Mouse (Mus musculus): ENCODE results near the gene Rbm8a.

Rbm8a gene

DNA sequence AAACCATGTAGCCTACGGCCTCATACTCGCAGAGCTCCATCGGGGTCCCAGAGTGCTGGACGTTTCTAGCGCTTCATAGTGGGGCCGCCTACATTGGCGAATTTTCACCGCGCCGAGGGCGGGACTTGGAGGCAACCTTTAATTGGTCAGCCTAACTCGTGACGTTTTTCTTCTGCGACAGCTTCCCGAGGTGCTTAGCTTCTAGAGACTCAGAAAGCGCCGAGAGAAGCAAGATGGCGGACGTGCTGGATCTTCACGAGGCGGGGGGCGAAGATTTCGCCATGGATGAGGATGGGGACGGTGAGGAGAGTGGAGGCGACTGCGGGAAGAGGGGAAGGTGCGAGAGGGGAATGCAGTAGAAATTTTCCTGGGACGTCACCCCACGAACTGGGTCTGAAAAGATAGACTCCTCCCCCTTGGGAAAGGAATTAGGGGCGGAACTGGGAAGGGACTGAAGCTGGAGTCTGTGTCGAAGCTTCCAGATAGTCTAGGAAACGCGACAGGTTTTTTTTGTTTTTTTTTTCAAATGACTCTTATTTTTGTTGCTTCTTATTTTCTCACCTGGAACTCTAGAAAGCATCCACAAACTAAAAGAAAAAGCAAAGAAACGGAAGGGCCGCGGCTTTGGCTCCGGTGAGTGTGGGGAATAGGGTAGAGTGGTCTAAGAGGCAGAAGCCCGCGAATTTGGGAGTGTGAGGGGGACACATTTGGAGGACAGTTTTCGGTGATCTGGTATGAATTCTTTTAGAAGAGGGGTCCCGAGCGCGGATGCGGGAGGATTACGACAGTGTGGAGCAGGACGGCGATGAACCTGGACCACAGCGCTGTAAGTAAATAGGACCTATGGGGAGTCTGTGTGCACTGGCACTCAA is at the start of gene Rbm8a:
Gene Rbm8a (plus strand): TSS at position 205 of the 872 bp plus-strand sequence.
- peak; percentile 100 for DNase-seq (ENCODE audit: low read depth, low spot score)

DNA sequence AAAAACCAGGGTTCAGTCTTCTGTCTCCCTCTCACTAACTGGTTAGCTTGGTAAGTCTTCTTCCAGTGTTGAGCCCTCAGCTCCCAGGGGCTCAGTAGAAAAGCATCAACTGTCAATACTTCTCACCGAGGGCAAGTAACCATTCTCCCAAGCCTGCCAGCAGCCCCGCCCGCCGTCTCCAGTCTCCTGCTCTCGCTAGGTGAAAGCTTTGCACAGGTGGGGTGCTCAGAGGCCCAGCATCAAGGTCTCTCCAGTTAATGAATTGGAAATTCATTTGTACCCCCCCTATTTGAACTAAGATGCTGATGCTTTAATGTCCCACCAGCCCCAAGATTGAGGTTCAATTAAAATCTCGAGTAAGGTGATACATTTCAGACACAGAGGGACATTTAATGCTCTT is 48.6 kb upstream of the Rbm8a start:
- DNase-seq (ENCODE audit: low read depth, low spot score), result no peak

DNA sequence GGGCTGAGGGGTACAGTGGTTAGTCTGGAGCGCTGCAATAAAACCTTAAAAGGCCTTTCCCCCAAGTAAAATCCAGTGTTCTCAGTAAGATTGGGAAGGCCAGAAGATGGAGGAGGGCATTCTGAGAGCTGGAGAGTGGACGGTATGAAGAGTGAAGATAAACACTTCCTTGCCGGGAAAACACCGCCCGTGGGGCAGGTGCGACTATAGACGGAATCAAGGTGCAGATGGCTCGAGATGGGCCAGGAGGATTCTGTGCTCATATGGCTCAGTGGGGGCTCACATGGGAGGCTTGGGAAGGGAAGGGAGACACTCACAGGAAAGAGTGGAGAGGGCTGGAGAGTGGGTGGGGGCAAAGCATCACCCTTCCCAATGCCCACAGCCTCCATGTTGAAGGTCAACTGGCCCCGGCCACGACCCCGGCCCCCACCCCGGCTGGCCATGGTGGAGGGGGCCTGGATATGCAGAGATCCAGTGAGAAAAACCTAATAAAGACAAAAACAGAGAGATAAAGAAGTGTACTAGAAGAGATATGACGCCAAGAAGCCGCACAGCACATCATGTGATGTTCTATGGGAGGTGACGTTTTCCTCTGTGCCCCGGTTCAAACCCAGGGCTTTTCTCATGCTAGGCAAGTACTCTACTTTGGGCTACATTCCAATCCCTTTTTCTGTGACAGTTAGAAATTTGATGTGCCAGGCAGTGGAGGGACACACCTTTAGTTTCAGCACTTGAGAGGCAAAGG is 47.8 kb upstream of the Rbm8a start:
- DNase-seq (ENCODE audit: low read depth, low spot score), result no peak

DNA sequence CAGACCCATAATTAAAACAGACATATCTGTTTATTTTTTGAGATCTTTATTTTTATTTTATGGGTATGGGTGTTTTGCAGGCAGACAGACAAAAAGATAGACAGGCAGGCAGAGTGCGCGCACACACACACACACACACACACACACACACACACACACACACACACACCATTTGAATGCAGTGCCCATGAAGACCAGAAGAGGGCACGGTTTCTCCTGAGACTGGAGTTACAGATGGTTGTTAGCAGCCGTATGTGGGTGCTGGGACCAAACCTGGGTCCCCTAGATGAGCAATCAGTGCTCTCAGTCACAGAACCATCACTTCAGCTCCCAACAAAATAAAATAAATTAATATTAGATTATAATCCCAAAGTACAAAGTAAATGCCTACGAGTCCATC is 46.3 kb upstream of the Rbm8a start:
- DNase-seq (ENCODE audit: low read depth, low spot score), result no peak

DNA sequence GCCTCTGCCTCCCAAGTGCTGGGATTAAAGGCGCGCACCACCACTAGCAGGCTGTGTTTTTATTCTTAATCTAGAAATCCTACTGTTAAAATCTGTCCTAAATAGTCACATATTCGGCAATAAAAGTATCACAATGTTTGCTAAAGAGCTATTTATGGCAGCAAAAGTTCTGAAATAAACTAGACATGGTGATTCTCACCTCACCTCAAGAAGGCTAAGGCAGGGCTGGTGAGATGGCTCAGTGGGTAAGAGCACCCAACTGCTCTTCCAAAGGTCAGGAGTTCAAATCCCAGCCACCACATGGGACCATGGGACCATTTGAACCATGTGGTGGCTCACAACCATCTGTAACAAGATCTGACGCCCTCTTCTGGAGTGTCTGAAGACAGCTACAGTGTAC is 39.1 kb upstream of the Rbm8a start:
- no peak for DNase-seq (ENCODE audit: low read depth, low spot score)

DNA sequence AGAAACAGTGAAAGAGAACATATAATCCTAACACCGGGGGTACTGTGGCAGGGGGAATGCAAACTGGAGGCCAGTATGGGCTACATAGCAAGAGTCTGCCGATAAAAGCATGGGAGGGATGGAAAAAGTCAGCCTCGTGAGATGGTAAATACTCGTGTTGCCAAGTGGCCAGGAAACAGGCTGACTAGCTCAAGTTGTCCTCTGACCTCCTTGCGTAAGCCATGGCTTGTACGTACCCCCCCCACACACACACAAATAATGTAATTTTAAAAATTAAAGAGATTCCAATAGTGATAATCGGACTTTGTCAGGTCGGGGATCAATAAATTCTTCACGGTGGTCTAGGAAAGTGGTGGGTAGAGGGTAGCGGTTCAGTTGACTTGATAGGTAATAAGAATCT is 36.4 kb upstream of the Rbm8a start:
- peak; percentile 68 for DNase-seq (ENCODE audit: low read depth, low spot score)

DNA sequence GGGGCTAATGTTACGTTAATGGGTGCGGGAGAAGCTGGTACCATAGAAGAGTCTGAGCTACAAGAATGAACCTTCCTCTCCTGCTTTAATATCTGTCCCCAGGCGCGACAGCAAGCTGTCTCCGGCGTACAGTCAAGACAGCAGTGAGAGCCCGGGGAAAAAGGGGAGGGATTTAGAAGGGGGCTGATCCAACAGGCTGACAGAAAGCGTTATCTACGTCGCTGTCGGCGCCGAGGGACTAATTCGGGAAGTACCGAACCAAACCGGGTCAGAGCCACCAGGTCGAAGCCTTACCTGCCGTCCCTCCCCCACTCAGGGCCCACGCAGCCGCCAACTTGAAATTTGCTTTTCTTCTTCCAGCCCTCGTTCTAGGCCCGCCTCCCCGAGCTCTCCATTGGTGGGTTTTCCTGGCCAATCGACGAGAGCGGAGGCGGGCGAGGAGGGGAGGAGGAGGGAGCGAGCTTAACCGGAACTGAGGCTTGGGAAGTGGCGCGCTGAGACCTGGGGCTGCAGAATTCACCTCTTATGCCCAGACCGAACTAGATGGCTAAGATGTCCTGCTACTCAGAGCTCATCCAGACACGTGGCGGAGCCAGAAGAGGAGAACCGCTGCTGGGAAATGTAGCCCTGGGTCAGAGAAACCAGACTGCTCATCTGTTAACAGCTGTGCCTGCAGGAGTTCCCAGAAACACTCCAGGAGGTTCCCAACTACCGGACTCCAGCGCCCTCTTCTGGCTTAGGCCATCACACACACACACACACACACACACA is 35.8 kb upstream of the Rbm8a start, which contains the start of gene Polr3gl:
Gene Polr3gl (minus strand): TSS at position 392 of the 771 bp plus-strand sequence.
- DNase-seq (ENCODE audit: low read depth, low spot score), result peak; percentile 98

DNA sequence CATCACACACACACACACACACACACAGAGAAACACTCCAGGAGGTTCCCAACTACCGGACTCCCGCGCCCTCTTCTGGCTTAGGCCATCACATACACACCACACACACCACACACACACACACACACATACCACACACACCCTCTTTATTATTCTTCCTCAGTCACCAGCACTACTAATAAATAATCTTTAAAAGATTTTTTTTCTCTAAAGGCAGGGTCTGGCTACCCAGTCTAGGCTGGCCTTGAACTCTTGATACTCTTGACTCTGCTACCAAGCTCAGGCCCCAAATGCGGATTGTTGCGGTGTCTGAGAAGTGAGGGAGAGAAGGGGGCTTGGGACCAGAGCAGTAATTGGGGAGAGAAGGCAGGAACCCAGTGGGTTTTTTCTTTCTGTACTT is 34.9 kb upstream of the Rbm8a start:
- DNase-seq (ENCODE audit: low read depth, low spot score), result no peak

DNA sequence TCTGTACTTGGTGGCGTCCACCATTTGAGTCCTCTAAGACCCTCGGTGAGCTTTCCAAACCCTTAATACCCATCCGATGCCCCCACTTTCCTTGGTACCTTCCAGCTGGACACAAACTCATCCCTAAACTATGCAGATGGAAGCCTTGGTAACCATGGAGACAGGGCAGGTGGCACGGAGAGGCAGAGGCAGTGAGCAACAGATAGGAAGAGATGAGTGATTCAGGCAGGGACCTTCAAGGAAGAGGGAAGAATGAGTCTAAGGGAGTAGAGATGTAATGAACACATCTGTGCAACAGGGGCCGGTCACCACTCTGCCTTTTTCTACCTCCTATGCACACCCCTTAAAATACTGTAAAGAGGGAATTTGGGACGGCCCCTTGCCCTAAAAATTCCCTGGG is 34.1 kb upstream of the Rbm8a start:
- peak; percentile 91 for DNase-seq (ENCODE audit: low read depth, low spot score)

DNA sequence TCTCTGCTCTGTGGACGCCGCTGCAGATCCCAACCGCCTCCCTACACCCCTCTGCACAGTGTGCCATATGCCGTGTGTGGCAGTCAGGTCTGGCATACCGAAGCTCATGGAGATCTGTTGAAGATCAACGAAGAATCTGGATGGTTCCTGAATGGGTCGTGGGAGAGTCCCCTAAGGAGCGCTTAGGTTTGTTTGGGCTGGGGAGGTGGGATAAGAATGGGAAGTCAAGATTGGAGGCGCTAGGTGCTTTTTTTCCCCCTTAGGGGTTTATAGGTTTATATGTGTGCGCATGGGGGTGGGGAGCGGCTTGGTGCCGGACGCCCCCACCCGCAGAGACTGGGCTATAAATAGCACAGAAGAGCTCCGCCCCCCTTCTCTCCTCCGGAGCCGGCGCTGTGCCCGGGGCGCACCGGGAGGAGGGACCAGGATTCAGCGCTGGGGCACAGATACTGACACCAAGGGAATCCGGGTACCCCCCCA is 33.5 kb upstream of the Rbm8a start, which contains the start of gene Ankrd34a:
Gene Ankrd34a (plus strand): TSS at position 409 of the 480 bp plus-strand sequence.
- DNase-seq (ENCODE audit: low read depth, low spot score), result peak; percentile 94

DNA sequence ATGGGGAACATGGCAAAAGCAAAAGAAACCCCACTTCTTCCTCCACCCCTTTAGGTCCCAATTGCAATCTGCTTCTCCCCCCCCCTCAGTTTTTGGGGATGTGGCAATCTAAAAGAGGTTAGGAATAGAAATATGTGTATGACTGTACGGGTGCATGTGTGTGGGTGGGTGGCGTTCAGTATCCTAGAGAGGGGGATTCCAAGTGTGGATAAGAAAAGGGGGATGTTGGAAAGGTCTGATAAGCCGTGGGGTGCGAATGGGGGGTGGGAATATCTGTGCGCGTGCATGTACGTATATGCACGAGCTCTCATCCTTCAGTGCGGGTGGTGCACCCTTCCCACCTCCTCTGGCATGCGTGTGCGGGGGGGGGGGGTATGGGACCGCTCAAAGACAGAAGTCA is 32.9 kb upstream of the Rbm8a start:
- DNase-seq (ENCODE audit: low read depth, low spot score), result peak; percentile 79

DNA sequence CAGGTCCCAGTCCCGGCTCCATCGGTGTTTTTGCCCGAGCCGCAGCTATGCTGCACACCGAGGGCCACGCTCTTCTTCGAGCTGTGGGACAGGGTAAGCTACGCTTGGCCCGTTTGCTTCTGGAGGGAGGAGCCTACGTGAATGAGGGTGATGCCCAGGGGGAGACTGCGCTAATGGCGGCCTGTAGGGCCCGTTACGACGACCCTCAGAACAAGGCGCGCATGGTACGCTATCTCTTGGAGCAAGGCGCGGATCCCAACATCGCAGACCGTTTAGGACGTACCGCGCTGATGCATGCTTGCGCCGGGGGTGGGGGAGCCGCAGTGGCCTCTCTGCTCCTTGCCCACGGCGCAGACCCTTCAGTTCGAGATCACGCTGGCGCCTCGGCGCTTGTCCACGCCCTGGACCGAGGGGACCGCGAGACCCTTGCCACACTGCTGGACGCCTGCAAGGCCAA is 32.3 kb upstream of the Rbm8a start:
- peak; percentile 69 for DNase-seq (ENCODE audit: low read depth, low spot score)

DNA sequence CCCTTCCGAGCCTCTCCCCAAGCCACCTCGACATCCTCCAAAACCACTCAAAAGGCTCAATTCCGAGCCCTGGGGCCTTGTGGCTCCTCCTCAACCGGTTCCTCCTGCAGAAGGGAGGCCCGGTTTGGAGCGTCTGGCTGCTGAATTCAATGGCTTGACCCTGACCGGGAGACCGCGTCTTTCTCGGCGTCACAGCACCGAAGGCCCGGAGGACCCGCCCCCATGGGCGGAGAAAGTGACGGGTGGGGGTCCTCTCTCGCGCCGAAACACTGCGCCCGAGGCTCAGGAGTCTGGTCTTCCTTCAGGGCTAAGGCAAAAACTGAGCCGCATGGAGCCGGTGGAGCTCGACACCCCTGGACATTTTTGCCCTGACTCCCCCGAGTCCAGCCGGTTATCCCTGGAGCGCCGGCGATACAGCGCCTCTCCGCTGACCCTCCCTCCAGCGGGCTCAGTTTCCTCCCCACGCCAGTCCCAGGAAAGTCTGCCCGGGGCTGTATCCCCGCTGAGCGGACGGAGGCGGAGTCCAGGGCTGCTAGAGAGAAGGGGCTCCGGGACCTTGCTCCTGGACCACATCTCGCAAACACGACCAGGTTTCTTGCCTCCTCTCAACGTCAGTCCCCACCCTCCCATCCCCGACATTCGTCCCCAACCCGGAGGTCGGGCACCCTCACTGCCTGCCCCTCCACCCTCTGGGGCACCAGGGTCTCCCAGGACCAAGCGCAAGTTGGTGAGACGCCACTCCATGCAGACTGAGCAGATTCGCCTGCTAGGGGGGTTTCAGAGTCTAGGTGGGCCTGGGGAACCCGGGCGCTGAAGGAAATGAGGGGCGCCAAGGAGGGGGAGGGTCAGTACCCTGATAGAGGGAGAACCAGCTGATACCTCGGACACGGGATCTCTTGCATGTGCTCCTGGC is 31.3 kb upstream of the Rbm8a start:
- DNase-seq (ENCODE audit: low read depth, low spot score), result peak; percentile 76

DNA sequence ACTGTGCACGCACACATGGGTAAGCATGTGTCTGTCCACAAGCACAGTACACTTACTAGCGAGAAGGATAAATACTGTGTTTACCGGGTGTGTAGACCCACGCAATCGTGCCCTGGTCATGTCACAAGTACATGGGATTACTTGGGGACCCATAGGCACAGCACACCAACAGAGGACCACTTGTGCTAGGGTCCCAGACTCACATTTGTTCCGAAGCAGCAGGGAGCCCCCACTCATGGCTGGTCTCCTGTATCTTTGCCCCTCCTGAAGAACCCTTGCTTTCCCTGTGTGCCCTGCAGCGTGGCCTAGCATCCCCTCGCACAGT is 30.7 kb upstream of the Rbm8a start:
- DNase-seq (ENCODE audit: low read depth, low spot score), result peak; percentile 36

DNA sequence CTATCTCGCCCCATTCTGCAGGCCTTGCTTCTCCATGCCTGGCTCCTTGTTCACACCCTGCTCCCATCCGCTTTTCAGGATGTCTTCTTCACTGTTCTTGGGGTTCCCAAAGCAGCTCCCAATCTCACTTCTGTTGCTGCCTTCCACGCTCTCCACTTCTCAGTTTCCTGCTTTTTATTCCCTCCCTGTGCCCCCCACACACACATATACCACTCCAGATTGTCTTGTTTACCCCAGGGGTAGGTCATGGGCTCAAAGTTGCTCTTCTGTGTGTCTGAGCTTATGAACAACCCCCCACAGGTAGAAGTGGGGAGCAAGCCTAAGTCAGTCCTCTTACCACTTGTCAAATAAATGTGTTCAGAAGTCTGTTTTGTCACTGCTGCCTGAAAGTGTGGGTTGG is 30.3 kb upstream of the Rbm8a start:
- DNase-seq (ENCODE audit: low read depth, low spot score), result no peak

DNA sequence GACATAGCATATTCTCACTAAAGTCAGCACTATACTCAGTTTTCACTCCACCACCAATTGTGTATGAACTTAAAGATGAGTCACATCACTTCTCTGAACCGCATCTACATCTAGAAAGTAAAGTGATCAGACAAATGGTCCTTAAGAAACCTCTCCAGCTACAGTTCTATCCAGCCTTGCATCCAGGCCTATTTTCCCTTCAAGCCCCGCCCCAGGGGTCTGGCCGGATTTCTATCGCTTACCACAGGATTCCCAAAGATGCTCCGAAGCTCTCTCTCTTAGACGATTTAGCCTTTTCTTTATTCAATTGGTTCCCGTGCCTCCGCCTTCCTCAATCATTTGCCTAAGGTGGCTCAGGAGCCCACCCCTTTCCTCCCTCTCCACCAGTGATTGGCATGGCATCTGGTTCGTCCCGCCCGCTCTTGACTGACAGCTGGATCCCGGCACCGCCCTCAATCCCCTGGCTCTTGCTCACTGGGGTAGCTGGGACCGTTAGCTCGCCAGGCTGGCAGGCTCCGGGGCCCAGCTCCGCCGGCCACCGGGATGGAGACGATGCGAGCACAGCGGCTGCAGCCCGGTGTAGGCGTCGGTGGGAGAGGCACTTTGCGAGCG is 29.0 kb upstream of the Rbm8a start, which contains the start of gene Lix1l:
Gene Lix1l (plus strand): TSS at position 511 of the 612 bp plus-strand sequence.
- peak; percentile 99 for DNase-seq (ENCODE audit: low read depth, low spot score)

DNA sequence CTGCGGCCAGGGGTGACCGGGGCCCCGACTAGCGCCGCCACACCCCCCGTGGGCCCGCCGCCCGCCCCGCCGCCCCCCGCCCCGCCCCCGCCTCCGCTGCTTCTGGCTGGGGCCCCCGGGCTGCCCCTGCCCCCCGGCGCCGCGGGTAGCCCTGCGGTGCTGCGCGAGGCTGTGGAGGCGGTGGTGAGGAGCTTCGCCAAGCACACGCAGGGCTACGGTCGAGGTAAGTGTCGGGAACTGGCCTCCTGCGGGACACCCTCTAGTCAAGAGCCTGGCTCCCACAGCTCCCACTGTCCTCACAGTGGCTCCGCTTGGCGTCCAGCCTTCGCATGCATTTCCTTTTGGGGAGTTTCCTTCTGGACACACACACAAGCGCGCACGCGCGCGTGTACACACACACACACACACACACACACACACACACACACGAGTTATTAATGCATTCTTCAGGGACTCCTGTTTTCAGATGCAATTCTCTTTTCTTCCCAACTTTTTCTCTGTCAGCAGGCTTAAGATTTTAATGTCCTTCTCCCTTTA is 28.4 kb upstream of the Rbm8a start:
- peak; percentile 89 for DNase-seq (ENCODE audit: low read depth, low spot score)

DNA sequence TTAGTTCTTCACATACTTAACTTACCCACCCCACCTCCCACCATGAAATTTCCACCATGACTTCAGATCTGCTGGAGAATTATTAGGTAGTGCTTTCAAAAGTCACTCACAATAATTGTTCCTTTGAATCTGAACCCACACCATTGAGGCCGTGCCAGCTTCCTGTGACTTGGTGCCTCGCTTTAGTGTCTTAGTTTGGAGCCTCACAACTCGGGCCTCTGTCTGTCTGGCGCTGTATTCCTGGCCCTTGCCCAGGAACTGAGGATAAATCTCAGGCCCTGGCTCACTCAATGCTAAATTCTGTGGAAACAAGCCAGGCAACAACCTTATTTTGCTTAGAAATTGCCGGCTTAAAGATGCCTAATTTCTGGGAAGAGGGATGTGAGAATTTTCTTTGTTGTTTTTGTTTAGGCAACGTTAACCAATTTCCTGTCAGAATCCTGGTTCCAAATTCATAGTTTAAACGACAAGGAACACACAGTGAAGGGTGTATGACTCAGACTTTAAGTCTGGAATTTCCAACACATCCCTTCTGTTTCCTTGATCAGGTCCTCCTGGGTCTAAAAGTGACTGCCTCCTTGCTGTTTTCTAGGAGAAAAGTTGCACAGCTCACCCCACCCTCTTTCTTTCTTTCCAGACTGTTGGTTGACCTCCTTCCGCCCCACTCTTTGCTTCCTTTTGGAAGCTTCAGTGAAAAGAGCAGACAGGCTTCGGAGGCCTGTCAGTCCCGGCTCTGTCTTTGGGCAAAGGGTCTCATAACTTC is 27.6 kb upstream of the Rbm8a start:
- peak; percentile 63 for DNase-seq (ENCODE audit: low read depth, low spot score)

DNA sequence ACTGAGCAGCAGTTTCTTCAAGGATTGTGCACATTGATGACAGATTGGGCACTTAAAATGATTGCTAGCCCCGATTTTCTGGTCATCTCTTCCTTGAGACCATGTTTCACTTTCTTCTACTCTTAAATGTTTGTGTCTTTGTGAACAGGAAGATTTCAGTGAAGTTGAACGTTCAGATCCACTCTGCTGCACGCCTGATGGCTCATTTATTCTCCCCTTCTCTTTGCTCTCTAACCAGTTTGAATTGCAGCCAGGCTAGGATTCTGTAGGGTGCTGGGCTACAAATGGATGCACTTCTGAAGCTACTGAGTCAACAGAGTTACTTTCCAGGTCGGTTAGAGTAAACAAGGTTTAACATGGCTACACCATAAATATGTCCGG is 27.0 kb upstream of the Rbm8a start:
- peak; percentile 20 for DNase-seq (ENCODE audit: low read depth, low spot score)

Measured in brain, adult 2 months (tissue).